Mouse (Mus musculus): ENCODE data around the gene Sgip1. TPM values are rescaled to one million over a fixed set of nuclear protein-coding genes. Genes with fewer than 3 reads are reported as not detected.

Sgip1 gene
- polyA plus RNA-seq, 1 experiment from 2014 or later: 68.0 TPM

DNA sequence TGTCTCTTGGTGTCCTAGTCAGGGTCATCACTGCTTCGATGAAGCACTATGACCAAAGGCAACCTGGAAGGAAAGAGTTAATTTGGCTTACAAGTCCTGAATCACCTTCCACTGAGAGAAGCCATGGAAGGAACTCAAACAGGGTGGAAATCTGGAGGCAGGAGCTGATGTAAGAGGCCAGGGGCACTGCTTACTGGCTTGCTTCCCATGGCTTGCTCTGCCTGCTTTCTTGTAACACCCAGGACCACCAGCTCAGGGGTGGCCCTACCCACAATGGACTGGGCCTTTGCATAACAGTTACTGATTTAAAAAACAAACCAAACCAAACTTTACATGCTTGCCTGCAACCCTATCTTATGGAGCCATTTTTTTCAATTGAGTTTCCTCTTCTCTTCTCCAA, 177.1 kb downstream of the Sgip1 start:
- WGBS: 88% methylated on average over 1 of the region's 1 CpGs
- no peak for ATAC-seq
- H3K4me2 ChIP-seq (ENCODE audit: low read length): no peak overlapping the region
- H3K4me1 ChIP-seq (ENCODE audit: control insufficient read depth, insufficient read depth, low read depth, low read length): no peaks in the 10 kb centered on the region
- no peak overlapping the region for H3K27ac ChIP-seq (ENCODE audit: low read depth, low read length)
- no peaks in the 10 kb centered on the region for H3K27me3 ChIP-seq (replicated peaks; ENCODE audit: control insufficient read depth, insufficient read depth, low read length)
- peaks cover 17% of the 10 kb centered on the region for H3K36me3 ChIP-seq (ENCODE audit: control insufficient read depth, insufficient read depth, low read length)
- no peak overlapping the region for H3K9ac ChIP-seq (ENCODE audit: low read depth, low read length)
- H3K9me3 ChIP-seq (ENCODE audit: control insufficient read depth, low read length): no peaks in the 10 kb centered on the region
- H3K4me3 ChIP-seq (ENCODE audit: low read length): no peak overlapping the region

DNA sequence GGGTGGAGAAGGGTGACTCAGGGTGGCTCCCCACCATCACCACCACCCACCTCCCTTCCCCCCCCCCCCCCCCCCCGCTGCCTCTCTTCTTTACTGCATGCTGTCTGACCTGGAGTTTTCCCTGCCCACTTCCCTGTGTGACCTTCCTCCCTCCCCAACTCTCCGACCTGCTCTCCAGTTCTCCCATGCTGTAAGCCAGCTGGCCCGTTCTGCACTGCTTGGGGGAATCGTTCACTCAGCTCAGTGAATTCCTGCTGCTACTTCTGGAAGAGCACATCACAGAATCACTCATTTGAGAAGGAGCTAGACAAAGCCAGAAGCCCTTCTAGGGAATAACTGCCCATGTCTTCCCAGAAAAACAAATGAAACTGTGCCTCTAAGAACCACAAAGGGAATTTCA, 188.4 kb downstream of the Sgip1 start:
- WGBS: 40% methylated on average over 3 of the region's 4 CpGs
- Histone ChIP-seq H3K27ac (ENCODE audit: low read depth, low read length) (no peak overlapping the region), H3K27me3 (replicated peaks; ENCODE audit: control insufficient read depth, insufficient read depth, low read length) (no peaks in the 10 kb centered on the region), H3K36me3 (ENCODE audit: control insufficient read depth, insufficient read depth, low read length) (peaks cover 12% of the 10 kb centered on the region; the same call in 1 of the 2 replicates), H3K9me3 (ENCODE audit: control insufficient read depth, low read length) (no peaks in the 10 kb centered on the region), H3K9ac (ENCODE audit: low read depth, low read length) (no peak overlapping the region), H3K4me3 (ENCODE audit: low read length) (no peak overlapping the region), H3K4me2 (ENCODE audit: low read length) (no peak overlapping the region), H3K4me1 (ENCODE audit: control insufficient read depth, insufficient read depth, low read depth, low read length) (no peaks in the 10 kb centered on the region)
- no peak for ATAC-seq

DNA sequence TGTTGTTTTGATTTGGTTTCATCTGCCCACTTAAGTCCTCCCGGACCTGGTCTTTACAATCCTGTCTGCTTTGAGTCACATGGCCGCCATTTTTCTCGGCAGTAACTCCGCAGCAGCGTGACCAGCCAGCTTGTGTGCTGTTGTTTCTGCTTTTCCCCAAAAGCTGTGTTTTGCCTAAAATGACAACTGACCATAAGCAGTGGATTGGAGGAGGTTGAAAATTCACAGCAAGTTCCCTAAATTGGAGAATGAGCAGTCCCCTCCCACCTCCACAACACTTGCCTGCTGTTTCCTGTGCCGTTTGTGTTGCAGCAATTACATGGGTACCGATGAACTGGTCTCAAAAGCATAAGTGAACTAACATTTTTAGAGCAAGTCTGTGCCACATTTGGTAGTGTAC, 189.6 kb downstream of the Sgip1 start:
- Histone ChIP-seq H3K9ac (ENCODE audit: low read depth, low read length) (no peak overlapping the region), H3K27me3 (replicated peaks; ENCODE audit: control insufficient read depth, insufficient read depth, low read length) (no peaks in the 10 kb centered on the region), H3K27ac (ENCODE audit: low read depth, low read length) (no peak overlapping the region), H3K4me2 (ENCODE audit: low read length) (no peak overlapping the region), H3K36me3 (ENCODE audit: control insufficient read depth, insufficient read depth, low read length) (peaks cover 18% of the 10 kb centered on the region), H3K4me3 (ENCODE audit: low read length) (no peak overlapping the region), H3K4me1 (ENCODE audit: control insufficient read depth, insufficient read depth, low read depth, low read length) (no peaks in the 10 kb centered on the region), H3K9me3 (ENCODE audit: control insufficient read depth, low read length) (no peaks in the 10 kb centered on the region)
- ATAC-seq: no peak
- WGBS: 87% methylated on average over 7 of the region's 7 CpGs

DNA sequence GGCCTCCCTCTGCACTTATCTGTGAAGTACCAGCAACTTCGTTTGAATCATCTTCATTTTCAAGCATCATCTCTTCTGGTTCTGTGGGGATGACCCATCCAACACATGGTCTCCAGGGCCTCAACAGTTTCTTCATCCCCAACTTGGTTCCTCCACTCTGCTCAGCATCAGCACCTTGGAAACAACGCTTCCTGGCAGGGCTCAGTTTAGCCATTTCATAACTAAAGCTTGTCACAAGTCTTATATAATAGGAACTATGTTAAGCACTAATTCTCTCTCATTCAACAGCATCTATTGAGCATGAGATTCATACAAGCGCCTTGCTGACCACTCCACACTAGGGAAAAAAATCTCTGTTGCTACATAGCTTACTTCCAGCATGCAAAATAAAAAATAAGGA, 199.2 kb downstream of the Sgip1 start:
- Histone ChIP-seq H3K27ac (ENCODE audit: low read depth, low read length) (no peak overlapping the region), H3K9ac (ENCODE audit: low read depth, low read length) (no peak overlapping the region), H3K4me2 (ENCODE audit: low read length) (no peak overlapping the region), H3K36me3 (ENCODE audit: control insufficient read depth, insufficient read depth, low read length) (peaks cover 9% of the 10 kb centered on the region), H3K4me3 (ENCODE audit: low read length) (no peak overlapping the region), H3K4me1 (ENCODE audit: control insufficient read depth, insufficient read depth, low read depth, low read length) (no peaks in the 10 kb centered on the region), H3K9me3 (ENCODE audit: control insufficient read depth, low read length) (no peaks in the 10 kb centered on the region), H3K27me3 (replicated peaks; ENCODE audit: control insufficient read depth, insufficient read depth, low read length) (no peaks in the 10 kb centered on the region)
- no peak for ATAC-seq
- WGBS: 78% methylated on average over 3 of the region's 3 CpGs

DNA sequence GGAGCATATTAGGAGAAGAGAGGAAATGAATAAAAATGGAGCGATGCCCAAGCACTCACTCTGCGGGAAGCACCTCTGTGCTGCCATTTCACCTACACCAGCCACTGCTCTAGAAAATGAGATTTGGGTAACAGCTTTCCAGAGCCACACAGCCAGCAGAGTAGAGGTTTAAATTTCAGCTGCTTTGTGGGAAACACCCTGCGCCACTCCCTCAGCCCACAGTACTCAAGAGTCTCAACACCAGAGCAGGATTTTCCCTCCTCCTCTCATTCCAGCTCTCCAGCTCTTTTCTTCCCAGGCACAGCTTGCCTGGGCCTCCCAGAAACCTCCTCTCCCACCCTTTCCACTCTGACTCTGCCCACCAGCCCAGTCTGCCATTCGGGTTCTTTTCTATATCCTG, 199.6 kb downstream of the Sgip1 start:
- 90% methylated on average over 4 of the region's 4 CpGs for WGBS

DNA sequence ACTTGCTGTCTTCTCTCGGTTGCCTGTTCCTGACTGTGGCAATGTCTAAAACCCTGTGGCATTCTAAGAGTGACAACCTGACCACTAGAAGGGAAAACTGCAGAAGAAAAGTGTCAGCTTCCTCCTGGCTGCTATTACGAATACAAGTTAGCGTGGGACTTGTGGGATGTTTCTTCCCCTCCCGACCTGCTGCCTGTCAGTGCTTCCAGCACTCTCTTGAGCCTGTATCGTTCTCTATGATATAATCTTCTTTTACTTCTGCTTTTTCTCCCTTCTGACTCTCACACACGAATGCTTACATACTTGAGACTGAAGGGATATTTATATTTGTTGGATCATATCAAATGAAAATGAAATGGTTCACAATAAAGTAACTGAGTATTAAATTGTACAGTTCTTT, 203.2 kb downstream of the Sgip1 start:
- Histone ChIP-seq H3K9ac (ENCODE audit: low read depth, low read length) (no peak overlapping the region), H3K27me3 (replicated peaks; ENCODE audit: control insufficient read depth, insufficient read depth, low read length) (no peaks in the 10 kb centered on the region), H3K4me1 (ENCODE audit: control insufficient read depth, insufficient read depth, low read depth, low read length) (no peaks in the 10 kb centered on the region), H3K9me3 (ENCODE audit: control insufficient read depth, low read length) (no peaks in the 10 kb centered on the region), H3K27ac (ENCODE audit: low read depth, low read length) (no peak overlapping the region), H3K4me2 (ENCODE audit: low read length) (no peak overlapping the region), H3K4me3 (ENCODE audit: low read length) (no peak overlapping the region), H3K36me3 (ENCODE audit: control insufficient read depth, insufficient read depth, low read length) (0 out of 2 replicates have a peak, but pooled peaks cover 3% of the 10 kb centered on the region)
- 84% methylated on average over 6 of the region's 6 CpGs for WGBS
- no peak for ATAC-seq

More for the DNA sequence above, 199.6 kb downstream of the Sgip1 start:
- Histone ChIP-seq H3K27me3 (replicated peaks; ENCODE audit: control insufficient read depth, insufficient read depth, low read length) (no peaks in the 10 kb centered on the region), H3K9ac (ENCODE audit: low read depth, low read length) (no peak overlapping the region), H3K4me2 (ENCODE audit: low read length) (no peak overlapping the region), H3K36me3 (ENCODE audit: control insufficient read depth, insufficient read depth, low read length) (peaks cover 6% of the 10 kb centered on the region; the same call in 1 of the 2 replicates), H3K9me3 (ENCODE audit: control insufficient read depth, low read length) (no peaks in the 10 kb centered on the region), H3K4me3 (ENCODE audit: low read length) (no peak overlapping the region), H3K4me1 (ENCODE audit: control insufficient read depth, insufficient read depth, low read depth, low read length) (no peaks in the 10 kb centered on the region), H3K27ac (ENCODE audit: low read depth, low read length) (no peak overlapping the region)
- ATAC-seq: no peak

DNA sequence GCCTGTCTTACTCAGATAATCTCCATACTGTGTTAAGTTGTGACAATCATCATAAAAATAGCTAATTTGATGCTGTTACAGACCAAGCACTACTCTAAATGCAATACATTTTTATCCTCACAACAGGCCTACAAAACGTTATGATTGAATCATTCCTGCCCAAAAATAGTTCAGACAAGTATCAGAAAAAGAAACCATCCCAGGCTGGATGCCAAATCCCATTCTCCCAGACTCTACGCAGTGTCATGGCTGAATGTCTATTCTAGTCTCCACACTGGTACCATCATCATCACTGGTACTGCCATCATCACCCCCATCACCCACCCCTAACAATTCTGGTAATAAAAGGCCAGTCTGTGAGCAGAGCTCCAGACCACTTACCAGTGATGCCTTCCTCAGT, 211.4 kb downstream of the Sgip1 start:
- H3K27ac ChIP-seq (ENCODE audit: low read depth, low read length): no peak overlapping the region
- H3K9ac ChIP-seq (ENCODE audit: low read depth, low read length): no peak overlapping the region
- H3K4me1 ChIP-seq (ENCODE audit: control insufficient read depth, insufficient read depth, low read depth, low read length): no peaks in the 10 kb centered on the region
- no peak overlapping the region for H3K4me3 ChIP-seq (ENCODE audit: low read length)
- H3K27me3 ChIP-seq (replicated peaks; ENCODE audit: control insufficient read depth, insufficient read depth, low read length): no peaks in the 10 kb centered on the region
- 81% methylated on average over 2 of the region's 2 CpGs for WGBS
- H3K36me3 ChIP-seq (ENCODE audit: control insufficient read depth, insufficient read depth, low read length): no peaks in the 10 kb centered on the region
- ATAC-seq: no peak
- no peaks in the 10 kb centered on the region for H3K9me3 ChIP-seq (ENCODE audit: control insufficient read depth, low read length)
- no peak overlapping the region for H3K4me2 ChIP-seq (ENCODE audit: low read length)

DNA sequence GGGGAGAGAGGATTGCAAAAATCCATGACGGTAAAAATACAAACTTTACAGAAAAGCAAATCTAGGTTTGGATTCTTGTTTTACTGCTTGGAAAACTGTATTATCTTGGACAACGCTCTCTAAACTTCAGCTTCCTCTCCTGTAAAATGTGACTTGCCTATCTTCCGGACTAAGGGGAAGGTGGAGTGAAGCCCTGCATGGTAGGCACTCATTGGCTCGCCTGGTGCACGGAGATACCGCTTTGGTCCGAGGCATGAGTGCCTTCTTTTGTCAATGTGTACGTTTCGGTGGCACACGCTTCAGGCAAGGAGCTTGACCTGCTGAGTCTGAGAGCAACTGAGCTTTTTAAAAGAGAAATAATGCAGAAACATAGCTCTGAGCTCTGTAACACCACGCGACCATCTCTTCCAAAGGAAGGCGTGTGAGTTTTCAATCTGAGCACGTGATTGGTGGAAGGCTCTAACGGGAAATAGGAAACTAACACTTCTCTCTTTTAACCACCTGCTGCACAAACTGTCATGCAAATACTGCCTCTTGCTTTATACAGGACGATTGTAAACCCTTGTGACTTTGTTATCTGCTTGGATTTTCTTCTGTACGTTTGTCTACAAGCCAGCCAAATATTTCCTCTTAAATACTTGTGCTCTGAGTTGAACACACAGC, 214.3 kb downstream of the Sgip1 start:
- Histone ChIP-seq H3K9ac (ENCODE audit: low read depth, low read length) (no peak overlapping the region), H3K4me2 (ENCODE audit: low read length) (no peak overlapping the region), H3K4me1 (ENCODE audit: control insufficient read depth, insufficient read depth, low read depth, low read length) (no peaks in the 10 kb centered on the region), H3K36me3 (ENCODE audit: control insufficient read depth, insufficient read depth, low read length) (0 out of 2 replicates have a peak, but pooled peaks cover 2% of the 10 kb centered on the region), H3K27me3 (replicated peaks; ENCODE audit: control insufficient read depth, insufficient read depth, low read length) (no peaks in the 10 kb centered on the region), H3K4me3 (ENCODE audit: low read length) (no peak overlapping the region), H3K9me3 (ENCODE audit: control insufficient read depth, low read length) (no peaks in the 10 kb centered on the region), H3K27ac (ENCODE audit: low read depth, low read length) (no peak overlapping the region)
- no peak for ATAC-seq
- 76% methylated on average over 17 of the region's 17 CpGs for WGBS

DNA sequence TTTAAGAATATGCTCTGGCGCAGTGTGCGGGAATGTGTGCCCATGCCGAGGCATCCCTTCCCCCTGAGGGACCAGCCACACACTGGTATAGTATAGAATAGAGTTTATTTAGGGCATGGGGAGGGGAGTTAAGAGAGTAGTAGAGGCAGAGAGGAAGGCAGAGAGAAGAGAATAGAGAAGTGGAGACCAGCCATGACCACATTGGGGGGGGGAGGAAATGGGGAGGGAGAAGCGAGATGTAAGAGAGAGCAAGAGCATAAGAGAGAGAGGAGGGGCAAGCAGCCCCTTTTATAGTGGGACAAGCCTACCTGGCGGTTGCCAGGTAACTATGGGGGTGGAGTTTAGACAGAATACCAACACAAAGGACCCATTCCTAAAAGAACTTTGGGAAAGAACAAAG, 218.3 kb downstream of the Sgip1 start:
- H3K9me3 ChIP-seq (ENCODE audit: control insufficient read depth, low read length): no peaks in the 10 kb centered on the region
- H3K4me2 ChIP-seq (ENCODE audit: low read length): no peak overlapping the region
- WGBS: 86% methylated on average over 5 of the region's 5 CpGs
- no peak overlapping the region for H3K9ac ChIP-seq (ENCODE audit: low read depth, low read length)
- no peak overlapping the region for H3K4me3 ChIP-seq (ENCODE audit: low read length)
- H3K4me1 ChIP-seq (ENCODE audit: control insufficient read depth, insufficient read depth, low read depth, low read length): no peaks in the 10 kb centered on the region
- ATAC-seq: no peak
- H3K27ac ChIP-seq (ENCODE audit: low read depth, low read length): no peak overlapping the region
- 0 out of 2 replicates have a peak, but pooled peaks cover 5% of the 10 kb centered on the region for H3K36me3 ChIP-seq (ENCODE audit: control insufficient read depth, insufficient read depth, low read length)
- no peaks in the 10 kb centered on the region for H3K27me3 ChIP-seq (replicated peaks; ENCODE audit: control insufficient read depth, insufficient read depth, low read length)
